Mouse (Mus musculus) megakaryocyte, embryonic 14.5 days (primary cell): ENCODE measurements at regions not wholly inside any gene's neighbourhood (a gene's known extent, or its start where the extent isn't known, plus 50 kb on each side); places are given as distances from the start of the nearest gene placed in this dataset.

Experiments used
- H3K27me3 ChIP-seq: replicated peaks from 2 replicates; pipeline ENCODE3; 2012; ENCODE audit warnings: inconsistent platforms
- H3K36me3 ChIP-seq: replicated peaks from 2 replicates; pipeline ENCODE3; 2012; ENCODE audit warnings: low read length, inconsistent platforms, mixed read lengths
- H3K4me1 ChIP-seq: 2 replicates; pipeline ENCODE4 v1.6.1; 2012; ENCODE audit warnings: inconsistent platforms
- H3K4me3 ChIP-seq: replicated peaks from 2 replicates; pipeline ENCODE3; 2012; ENCODE audit warnings: moderate library complexity, mild to moderate bottlenecking, inconsistent platforms
- H3K9me3 ChIP-seq: 2 replicates; pipeline ENCODE4 v1.6.1; 2012; ENCODE audit warnings: inconsistent platforms
- FLI1 ChIP-seq: IDR thresholded peaks from 2 replicates; pipeline ENCODE4 v1.6.1; 2012; ENCODE audit warnings: low read length, inconsistent platforms, mixed read lengths
- GATA1 ChIP-seq: IDR thresholded peaks from 3 replicates; pipeline ENCODE4 v1.6.1; 2012; ENCODE audit warnings: mixed read lengths, low read length, inconsistent platforms, borderline replicate concordance

DNA sequence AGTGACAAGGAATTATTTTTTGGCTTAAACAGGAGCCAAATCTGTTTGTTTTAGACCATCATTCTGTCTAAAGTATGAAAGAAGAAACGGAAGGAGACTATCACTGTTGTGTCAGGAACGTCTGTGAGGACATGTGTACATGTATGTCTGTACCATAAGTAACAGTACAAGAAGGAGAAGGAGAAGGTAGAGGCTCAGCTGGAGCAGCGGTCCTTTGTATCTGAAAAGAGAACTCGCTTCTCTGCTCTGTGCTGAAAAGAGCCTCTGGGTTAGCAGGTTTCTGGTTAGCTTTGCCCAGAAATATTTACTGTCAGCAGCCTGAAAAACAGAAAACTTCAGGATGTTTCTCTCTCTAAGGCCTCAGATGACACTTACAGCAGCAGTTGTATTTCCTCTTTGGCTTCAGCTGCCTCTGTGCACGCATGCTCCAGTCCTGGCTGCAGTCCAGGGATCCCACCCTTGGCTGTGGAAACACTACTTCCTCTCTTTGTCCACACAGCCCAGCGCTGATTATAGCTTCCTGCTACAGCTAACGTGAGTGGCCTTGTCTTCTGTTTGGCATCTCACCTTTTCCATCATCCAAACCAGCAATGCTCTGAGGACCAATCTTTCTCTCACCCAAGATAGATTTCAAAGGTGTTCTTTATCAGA is 351.7 kb upstream of the Actbl2 start:
- Histone ChIP-seq H3K4me3 (peak overlapping the region; percentile 62), H3K36me3 (no peaks in the 10 kb centered on the region), H3K27me3 (no peaks in the 10 kb centered on the region), H3K4me1 (peaks cover 32% of the 10 kb centered on the region), H3K9me3 (no peaks in the 10 kb centered on the region)
- no peak for TF ChIP-seq FLI1
- TF ChIP-seq GATA1, result no peak

- Histone ChIP-seq H3K27me3 (no peaks in the 10 kb centered on the region), H3K9me3 (no peaks in the 10 kb centered on the region), H3K4me1 (peaks cover 26% of the 10 kb centered on the region), H3K36me3 (no peaks in the 10 kb centered on the region), H3K4me3 (no peak overlapping the region)
- TF ChIP-seq GATA1 (no peak), FLI1 (no peak)
Measured at GRCm38 (mm10) chr13:110907319-110907955, 347.4 kb upstream of the Actbl2 start.

- Histone ChIP-seq H3K36me3 (no peaks in the 10 kb centered on the region), H3K4me1 (peaks cover 7% of the 10 kb centered on the region), H3K9me3 (no peaks in the 10 kb centered on the region), H3K4me3 (no peak overlapping the region), H3K27me3 (no peaks in the 10 kb centered on the region)
- TF ChIP-seq GATA1 (no peak), FLI1 (no peak)
Measured at GRCm38 (mm10) chr13:110911866-110912265, 342.9 kb upstream of the Actbl2 start.

- Histone ChIP-seq H3K36me3 (no peaks in the 10 kb centered on the region), H3K27me3 (no peaks in the 10 kb centered on the region), H3K4me3 (no peak overlapping the region), H3K9me3 (no peaks in the 10 kb centered on the region), H3K4me1 (no peaks in the 10 kb centered on the region)
- TF ChIP-seq FLI1 (no peak), GATA1 (no peak)
Measured at GRCm38 (mm10) chr13:110913177-110913576, 341.6 kb upstream of the Actbl2 start.

- Histone ChIP-seq H3K36me3 (no peaks in the 10 kb centered on the region), H3K9me3 (no peaks in the 10 kb centered on the region), H3K4me3 (no peak overlapping the region), H3K4me1 (no peaks in the 10 kb centered on the region), H3K27me3 (no peaks in the 10 kb centered on the region)
- TF ChIP-seq FLI1 (no peak), GATA1 (no peak)
Measured at GRCm38 (mm10) chr13:110913687-110914086, 341.1 kb upstream of the Actbl2 start.

- no peaks in the 10 kb centered on the region for H3K9me3 ChIP-seq
- TF ChIP-seq FLI1, result no peak
- no peak for TF ChIP-seq GATA1
- H3K4me1 ChIP-seq, result no peaks in the 10 kb centered on the region
- no peak overlapping the region for H3K4me3 ChIP-seq
- H3K27me3 ChIP-seq, result no peaks in the 10 kb centered on the region
- H3K36me3 ChIP-seq, result no peaks in the 10 kb centered on the region
Measured at GRCm38 (mm10) chr13:110915161-110915560, 339.7 kb upstream of the Actbl2 start.

DNA sequence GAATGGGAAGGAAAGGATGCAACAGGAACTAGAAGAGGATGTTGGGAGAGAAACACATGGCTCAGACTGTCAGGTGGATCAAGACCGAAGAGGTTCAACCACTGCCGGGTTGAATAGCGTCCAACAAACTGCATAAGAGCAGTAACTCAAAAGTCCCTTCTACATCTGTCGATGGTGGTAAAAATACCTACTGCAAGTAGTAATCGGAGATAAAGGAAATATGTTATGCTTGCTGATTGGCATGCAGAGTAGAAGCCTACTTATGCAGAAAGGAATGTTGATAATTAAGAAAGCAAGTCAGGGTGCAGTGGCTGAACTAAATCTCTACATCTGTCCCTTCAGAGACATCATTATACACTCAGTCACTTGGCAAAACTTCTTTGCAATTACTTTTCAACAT is 330.9 kb upstream of the Actbl2 start:
- no peaks in the 10 kb centered on the region for H3K9me3 ChIP-seq
- H3K27me3 ChIP-seq, result no peaks in the 10 kb centered on the region
- no peaks in the 10 kb centered on the region for H3K36me3 ChIP-seq
- H3K4me1 ChIP-seq, result no peaks in the 10 kb centered on the region
- no peak overlapping the region for H3K4me3 ChIP-seq
- TF ChIP-seq GATA1 (no peak), FLI1 (no peak)

DNA sequence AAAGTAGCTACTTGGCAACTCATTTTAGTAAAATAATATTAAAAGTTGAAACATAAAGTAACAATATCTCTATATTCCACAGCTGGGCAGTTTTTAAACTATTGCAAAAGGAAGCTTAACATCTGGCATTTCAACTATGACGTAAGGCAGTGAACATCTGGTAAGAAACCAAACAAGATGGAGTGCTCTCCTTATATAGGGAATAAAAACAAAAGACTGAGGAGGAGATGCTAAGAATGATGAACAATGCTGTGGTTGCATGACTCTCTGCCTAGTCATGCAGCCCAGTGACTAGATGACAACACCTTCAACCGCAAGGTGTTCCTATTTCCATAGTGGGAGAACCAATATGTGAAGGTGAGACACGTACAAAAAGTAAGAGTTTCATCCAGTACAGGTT is 329.9 kb upstream of the Actbl2 start:
- no peaks in the 10 kb centered on the region for H3K4me1 ChIP-seq
- TF ChIP-seq FLI1, result no peak
- no peak for TF ChIP-seq GATA1
- H3K9me3 ChIP-seq, result no peaks in the 10 kb centered on the region
- no peaks in the 10 kb centered on the region for H3K27me3 ChIP-seq
- no peaks in the 10 kb centered on the region for H3K36me3 ChIP-seq
- H3K4me3 ChIP-seq, result no peak overlapping the region

DNA sequence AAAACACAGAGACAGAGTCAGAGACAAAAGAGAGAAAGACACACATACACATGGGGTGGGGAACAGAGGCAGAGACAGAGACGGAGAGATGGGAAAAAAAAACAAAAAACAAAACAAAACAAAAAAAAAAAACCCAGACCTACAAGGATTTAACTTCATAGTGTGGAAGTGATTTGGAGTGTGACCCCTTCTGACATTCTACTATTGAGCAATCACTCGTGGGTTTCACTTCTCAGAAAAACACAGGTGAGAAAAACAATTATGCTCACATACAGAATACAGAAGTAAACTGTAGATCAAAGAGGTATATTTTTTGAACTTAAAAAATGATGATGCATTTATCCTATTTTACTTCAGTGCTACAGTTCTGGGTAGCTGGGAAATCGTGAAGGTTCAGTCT is 326.7 kb upstream of the Actbl2 start:
- no peaks in the 10 kb centered on the region for H3K27me3 ChIP-seq
- no peak overlapping the region for H3K4me3 ChIP-seq
- H3K4me1 ChIP-seq, result no peaks in the 10 kb centered on the region
- H3K9me3 ChIP-seq, result no peaks in the 10 kb centered on the region
- TF ChIP-seq FLI1 (no peak), GATA1 (no peak)
- H3K36me3 ChIP-seq, result no peaks in the 10 kb centered on the region

DNA sequence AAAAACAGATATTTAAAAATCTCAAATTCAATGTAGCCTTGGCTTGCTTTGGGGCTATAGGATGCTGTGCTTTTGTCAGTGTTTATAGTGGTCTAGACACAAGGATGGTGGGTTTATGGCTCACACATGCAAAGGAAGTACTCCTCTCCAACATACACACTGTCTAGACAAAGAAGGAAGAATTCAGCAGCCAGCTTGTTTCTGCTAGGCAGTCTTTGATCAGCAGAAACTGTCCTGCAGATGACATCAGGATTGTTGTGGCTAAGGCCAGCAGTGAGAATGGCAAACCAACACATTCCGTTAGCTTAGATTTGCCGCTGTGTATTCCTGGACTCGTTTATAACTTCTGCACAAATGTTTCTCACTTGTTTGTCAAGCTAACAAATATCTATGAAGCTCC is 325.9 kb upstream of the Actbl2 start:
- no peak overlapping the region for H3K4me3 ChIP-seq
- TF ChIP-seq FLI1 (no peak), GATA1 (no peak)
- H3K9me3 ChIP-seq, result no peaks in the 10 kb centered on the region

More for the DNA sequence above, 325.9 kb upstream of the Actbl2 start:
- Histone ChIP-seq H3K4me1 (no peaks in the 10 kb centered on the region), H3K36me3 (no peaks in the 10 kb centered on the region), H3K27me3 (no peaks in the 10 kb centered on the region)
